Mouse (Mus musculus): ENCODE data around the gene Gm29735.

GRCm38 (mm10) chr7:142140696-142141095 lies 16.2 kb downstream of the Gm29735 start:
- TF ChIP-seq POLR2A (IDR thresholded peaks at IDR 0.05; ENCODE audit: borderline replicate concordance, low read depth, low read length) (no peak), CTCF (IDR thresholded peaks at IDR 0.05; ENCODE audit: low read depth, low read length) (no peak)

Data from bone marrow macrophage, adult 2 months (primary cell).